Comparison of ENCODE assay signal across 8 mouse cellular contexts in the genomic region with DNA sequence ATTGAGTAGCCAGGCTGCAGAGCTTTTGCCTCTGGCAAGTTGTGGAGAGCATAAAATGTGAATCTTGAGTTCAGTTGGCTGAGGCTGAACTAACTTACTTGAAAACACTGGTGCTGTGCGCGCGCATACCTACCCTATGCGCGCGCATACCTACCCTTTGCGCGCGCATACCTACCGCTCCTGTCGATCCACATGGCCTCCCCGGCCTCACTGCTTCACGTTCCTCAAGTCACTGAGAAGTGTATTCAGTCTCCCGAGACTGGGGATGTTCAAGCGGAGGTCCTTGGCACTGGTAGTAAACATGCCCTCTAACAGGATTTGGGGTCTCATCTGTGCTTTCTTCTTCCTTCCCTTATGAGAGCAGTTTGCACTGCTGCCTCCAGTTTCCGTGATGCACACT. TPM values are rescaled to one million over a fixed set of nuclear protein-coding genes. Genes with fewer than 3 reads are reported as not detected.
DNase-seq lines count a peak whose midpoint lies in the region; ATAC-seq and TF ChIP-seq lines count a peak whose summit lies in the region.

No protein-coding gene starts in this region.

- WGBS in lung, embryonic 14.5 days: 31% methylated on average over 16 of the region's 16 CpGs
- WGBS in lung, adult 2 months: 61% methylated on average over 16 of the region's 16 CpGs
- 43% methylated on average over 16 of the region's 16 CpGs for WGBS in midbrain, embryonic 12.5 days
- WGBS in cerebellum, adult 2 months: 55% methylated on average over 16 of the region's 16 CpGs

- no peak for TF ChIP-seq POLR2A in lung, adult 2 months (IDR thresholded peaks at IDR 0.05; ENCODE audit: borderline replicate concordance, extremely low read depth, low read depth, low read length)
- no peak for TF ChIP-seq POLR2A in cerebellum, adult 2 months (IDR thresholded peaks at IDR 0.05; ENCODE audit: borderline replicate concordance, insufficient read depth, low read length)

- peak overlapping the region; percentile 57 for H3K4me2 ChIP-seq in lung, embryonic 14.5 days
- H3K4me2 ChIP-seq in midbrain, embryonic 12.5 days (replicated peaks): peak overlapping the region; percentile 27

- no peak overlapping the region for H3K27ac ChIP-seq in lung, embryonic 14.5 days (ENCODE audit: low read depth)
- no peak overlapping the region for H3K27ac ChIP-seq in midbrain, embryonic 12.5 days (replicated peaks)
- no peak overlapping the region for H3K27ac ChIP-seq in cerebellum, adult 2 months (ENCODE audit: insufficient read depth, low read length)

- H3K4me3 ChIP-seq in lung, embryonic 14.5 days (ENCODE audit: low read depth, low read length): peak overlapping the region; percentile 32
- no peak overlapping the region for H3K4me3 ChIP-seq in lung, adult 2 months (replicated peaks; ENCODE audit: extremely low read depth, low read depth, low read length)
- peak overlapping the region; percentile 18 for H3K4me3 ChIP-seq in midbrain, embryonic 12.5 days
- no peak overlapping the region for H3K4me3 ChIP-seq in cerebellum, adult 2 months (replicated peaks; ENCODE audit: insufficient read depth, low read depth, low read length)

- H3K27me3 ChIP-seq in lung, embryonic 14.5 days (ENCODE audit: insufficient read depth, low read length): no peaks in the 10 kb centered on the region
- H3K27me3 ChIP-seq in midbrain, embryonic 12.5 days: no peaks in the 10 kb centered on the region
- no peaks in the 10 kb centered on the region for H3K27me3 ChIP-seq in cerebellum, adult 2 months (ENCODE audit: control insufficient read depth, insufficient read depth, low read length)

- TF ChIP-seq CTCF in lung, embryonic 14.5 days (IDR thresholded peaks at IDR 0.05; ENCODE audit: low read depth): no peak
- TF ChIP-seq CTCF in lung, adult 2 months (IDR thresholded peaks at IDR 0.05; ENCODE audit: insufficient read depth, low read length): no peak
- TF ChIP-seq CTCF in cerebellum, adult 2 months (IDR thresholded peaks at IDR 0.05; ENCODE audit: borderline replicate concordance, insufficient read depth, low read depth, low read length): no peak

- peaks cover 5% of the 10 kb centered on the region; the same call in 1 of the 2 replicates for H3K36me3 ChIP-seq in lung, embryonic 14.5 days (ENCODE audit: insufficient read depth)
- peaks cover 9% of the 10 kb centered on the region for H3K36me3 ChIP-seq in midbrain, embryonic 12.5 days

- DNase-seq in lung, embryonic 14.5 days: peak; percentile 77
- no peak for DNase-seq in lung, adult 2 months
- DNase-seq in embryo, embryonic 10 days (ENCODE audit: low spot score): peak; percentile 71
- DNase-seq in hindlimb bud, embryonic 11.5 days (ENCODE audit: extremely low spot score, low read depth, low spot score): peak; percentile 30
- DNase-seq in cerebellum, adult 2 months: no peak
- DNase-seq in adrenal gland, adult 18-20 months (ENCODE audit: low spot score in 2 of 2): no peak
- no peak for DNase-seq in left cerebral cortex, adult 11 months (ENCODE audit: low spot score)

- no peaks in the 10 kb centered on the region for H3K9me3 ChIP-seq in lung, embryonic 14.5 days (ENCODE audit: low read depth, low read length)
- 0 out of 2 replicates have a peak, but pooled peaks cover 2% of the 10 kb centered on the region for H3K9me3 ChIP-seq in midbrain, embryonic 12.5 days

- no peak for ATAC-seq in lung, embryonic 14.5 days (ENCODE audit: insufficient read depth)
- no peak for ATAC-seq in midbrain, embryonic 12.5 days (ENCODE audit: low FRiP score, low read depth)

- peak overlapping the region; percentile 39 for H3K9ac ChIP-seq in lung, embryonic 14.5 days
- H3K9ac ChIP-seq in midbrain, embryonic 12.5 days (replicated peaks): no peak overlapping the region

- H3K4me1 ChIP-seq in lung, embryonic 14.5 days (ENCODE audit: insufficient read depth): no peaks in the 10 kb centered on the region
- H3K4me1 ChIP-seq in lung, adult 2 months (ENCODE audit: control insufficient read depth, insufficient read depth, low read length): peaks cover 3% of the 10 kb centered on the region; the same call in 1 of the 2 replicates
- no peaks in the 10 kb centered on the region for H3K4me1 ChIP-seq in midbrain, embryonic 12.5 days
- H3K4me1 ChIP-seq in cerebellum, adult 2 months (ENCODE audit: control insufficient read depth, insufficient read depth, low read length): no peaks in the 10 kb centered on the region

RNA-seq across cellular contexts. Expression of a gene that starts 32.8 kb away (rescaled TPM):
- 0.04 and 0.09 TPM in 2 replicates for polyA plus RNA-seq in lung, embryonic 14.5 days (2014; fragmentation: Nextera tagmentation; extraction: Ambion mirVana)
- 0.05 TPM in 1 of 2 replicates, not detected in the other for polyA plus RNA-seq in lung, adult 2 months (2012; rRNA removed)
- not detected in 2 replicates for polyA plus RNA-seq in midbrain, embryonic 12.5 days (2016; fragmentation: Nextera tagmentation; extraction: Ambion mirVana)
- 0.02 and 0.03 TPM in 2 replicates for polyA plus RNA-seq in cerebellum, adult 2 months (2012; rRNA removed)
- total RNA-seq in adrenal gland, adult 18-20 months (2021): not detected

RNA-seq across cellular contexts. Expression of a gene that starts 42.1 kb away (rescaled TPM):
- 64.1 and 66.0 TPM in 2 replicates for polyA plus RNA-seq in lung, embryonic 14.5 days (2014; fragmentation: Nextera tagmentation; extraction: Ambion mirVana)
- 9.5 and 14.4 TPM in 2 replicates for polyA plus RNA-seq in lung, adult 2 months (2012; rRNA removed)
- polyA plus RNA-seq in midbrain, embryonic 12.5 days (2016; fragmentation: Nextera tagmentation; extraction: Ambion mirVana): 58.4 and 60.4 TPM in 2 replicates
- 24.1 and 26.4 TPM in 2 replicates for polyA plus RNA-seq in cerebellum, adult 2 months (2012; rRNA removed)
- total RNA-seq in adrenal gland, adult 18-20 months (2021): 10 to 100 TPM; 22.3 to 23.5 TPM

Comparison
In these comparisons a context has a peak if more than half of its experiments do, and no peak if none do; other contexts are left out.
1. DNase-seq: peak in lung, embryonic 14.5 days (single experiment), embryo, embryonic 10 days (single experiment) and hindlimb bud, embryonic 11.5 days (single experiment); none in lung, adult 2 months (single experiment), cerebellum, adult 2 months (0 of 2), adrenal gland, adult 18-20 months (0 of 2) and left cerebral cortex, adult 11 months (single experiment).
2. H3K4me3 ChIP-seq: peak in lung, embryonic 14.5 days (single experiment) and midbrain, embryonic 12.5 days (single experiment); none in lung, adult 2 months (single experiment) and cerebellum, adult 2 months (single experiment).